In the genomic region with DNA sequence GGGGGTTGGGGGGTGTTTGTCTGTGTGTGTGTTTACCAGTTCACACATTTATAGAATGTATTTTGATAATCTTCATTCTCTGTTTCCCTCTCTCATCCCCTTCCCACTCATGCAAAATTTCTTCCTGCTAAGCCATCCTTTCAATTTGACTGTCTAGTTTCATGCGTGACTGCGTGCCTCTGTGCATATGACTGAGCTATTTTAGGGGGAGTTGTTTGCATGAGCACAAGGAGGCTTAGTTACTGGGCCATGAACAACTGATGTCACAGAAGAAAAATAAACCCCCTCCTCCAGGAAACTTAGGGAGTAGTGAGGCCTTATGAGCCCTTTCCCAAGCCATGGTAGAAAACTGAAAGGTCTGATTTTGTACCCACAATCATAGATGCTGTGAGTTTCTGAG, we compare ENCODE assay signal across 19 mouse cellular contexts.
"Had no signal": no experiment of that assay in that cellular context is flagged by ENCODE, and none has a peak within 500 bp of the region (broad histone marks: within the 10 kb centered on the region; RNA-seq: fewer than 3 reads in every experiment).

No protein-coding gene starts in this region.

- H3K36me3 ChIP-seq: liver, embryonic 15.5 days; lung, embryonic 15.5 days; midbrain, embryonic 12.5 days; neural tube, embryonic 13.5 days; neural tube, embryonic 15.5 days had no signal

- H3K4me1 ChIP-seq: liver, embryonic 15.5 days; midbrain, embryonic 12.5 days; neural tube, embryonic 13.5 days; neural tube, embryonic 15.5 days had no signal

- H3K4me3 ChIP-seq: liver, embryonic 15.5 days; lung, embryonic 15.5 days; megakaryocyte, embryonic 14.5 days; midbrain, embryonic 12.5 days; neural tube, embryonic 13.5 days; neural tube, embryonic 15.5 days had no signal

- DNase-seq: liver, postnatal 0 days; lung, adult 2 months; lung, postnatal 14 days; lung, postnatal 36 days; midbrain, embryonic 14.5 days; retina, postnatal 1 day; right cerebral cortex, adult 18-20 months; thymus, adult 2 months; thymus, postnatal 25 days; thymus, postnatal 4 days had no signal

- H3K9ac ChIP-seq: liver, embryonic 15.5 days; liver, postnatal 0 days; lung, embryonic 15.5 days; midbrain, embryonic 12.5 days; neural tube, embryonic 13.5 days; neural tube, embryonic 15.5 days had no signal

- H3K27me3 ChIP-seq: liver, embryonic 15.5 days; lung, embryonic 15.5 days; megakaryocyte, embryonic 14.5 days; midbrain, embryonic 12.5 days; neural tube, embryonic 13.5 days; neural tube, embryonic 15.5 days had no signal

- H3K4me2 ChIP-seq: liver, embryonic 15.5 days; lung, embryonic 15.5 days; midbrain, embryonic 12.5 days; neural tube, embryonic 13.5 days; neural tube, embryonic 15.5 days had no signal

- ATAC-seq: liver, postnatal 0 days; lung, postnatal 0 days; midbrain, embryonic 16.5 days had no signal

- H3K27ac ChIP-seq: liver, embryonic 15.5 days; lung, embryonic 15.5 days; macrophage; midbrain, embryonic 12.5 days; neural tube, embryonic 13.5 days; neural tube, embryonic 15.5 days had no signal

- H3K9me3 ChIP-seq: liver, embryonic 15.5 days; lung, embryonic 15.5 days; megakaryocyte, embryonic 14.5 days; midbrain, embryonic 12.5 days; neural tube, embryonic 13.5 days; neural tube, embryonic 15.5 days had no signal
